Comparison of ENCODE assay signal across 18 mouse cellular contexts in the genomic region with DNA sequence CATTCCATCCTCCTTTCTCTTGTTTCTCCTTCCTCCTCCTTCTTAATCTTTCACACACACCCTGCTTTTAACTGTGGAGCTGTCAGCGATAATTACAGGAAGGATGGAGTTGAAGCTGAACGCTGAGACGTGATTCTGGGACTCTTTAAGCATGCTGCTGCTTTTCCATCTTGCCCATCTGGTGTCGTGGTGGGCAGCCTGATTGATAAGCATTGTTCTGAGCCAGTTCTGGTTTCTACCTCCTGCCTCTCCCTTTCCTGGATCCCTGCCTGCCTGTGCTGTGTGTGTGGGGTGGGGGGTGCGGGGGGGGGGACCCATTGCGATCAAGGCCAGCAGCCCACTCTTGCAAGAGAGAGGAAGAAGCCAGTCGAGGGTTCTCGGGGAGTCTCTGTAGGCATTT.
DNase-seq lines count a peak whose midpoint lies in the region; ATAC-seq and TF ChIP-seq lines count a peak whose summit lies in the region.
"Had no signal": no experiment of that assay in that cellular context is flagged by ENCODE, and none has a peak within 500 bp of the region (broad histone marks: within the 10 kb centered on the region; RNA-seq: fewer than 3 reads in every experiment).

No protein-coding gene starts in this region.

- no peak for DNase-seq in frontal cortex, postnatal 10 days (ENCODE audit: low spot score in 2 of 2)
- DNase-seq in midbrain, embryonic 10.5 days (ENCODE audit: low spot score), result no peak
- peak; percentile 66 for DNase-seq in forebrain, embryonic 14.5 days (ENCODE audit: low spot score)
- peak; percentile 51 for DNase-seq in midbrain, postnatal 0 days (ENCODE audit: low spot score)
- DNase-seq in embryo, embryonic 9.5 days (ENCODE audit: extremely low spot score), result no peak
- DNase-seq: adrenal gland, adult 2 months; B cell, adult 2 months; cerebellum, postnatal 36 days; heart, adult 18-20 months; spleen, adult 18-20 months; thymus, postnatal 4 days had no signal

- H3K9me3 ChIP-seq in midbrain, embryonic 10.5 days (replicated peaks), result no peaks in the 10 kb centered on the region; the same call in 1 of the 2 replicates
- no peaks in the 10 kb centered on the region for H3K9me3 ChIP-seq in midbrain, embryonic 16.5 days (replicated peaks; ENCODE audit: control insufficient read depth, low read length, poor library complexity, severe bottlenecking)
- H3K9me3 ChIP-seq in forebrain, embryonic 14.5 days (replicated peaks; ENCODE audit: control insufficient read depth, low read length), result no peaks in the 10 kb centered on the region; the same call in 1 of the 2 replicates
- H3K9me3 ChIP-seq in midbrain, postnatal 0 days (ENCODE audit: low read length), result no peaks in the 10 kb centered on the region
- H3K9me3 ChIP-seq: intestine, embryonic 15.5 days; lung, embryonic 15.5 days had no signal

- H3K36me3 ChIP-seq in midbrain, embryonic 10.5 days, result peaks cover 26% of the 10 kb centered on the region
- H3K36me3 ChIP-seq in midbrain, embryonic 16.5 days (ENCODE audit: control insufficient read depth, insufficient read depth, low read length), result no peaks in the 10 kb centered on the region; the same call in 1 of the 2 replicates
- peaks cover 12% of the 10 kb centered on the region for H3K36me3 ChIP-seq in forebrain, embryonic 14.5 days (ENCODE audit: control insufficient read depth, insufficient read depth, low read length)
- H3K36me3 ChIP-seq in midbrain, postnatal 0 days (ENCODE audit: insufficient read depth, low read length), result no peaks in the 10 kb centered on the region; the same call in 1 of the 2 replicates
- H3K36me3 ChIP-seq: intestine, embryonic 15.5 days; lung, embryonic 15.5 days had no signal

- H3K9ac ChIP-seq in midbrain, embryonic 16.5 days (ENCODE audit: low read depth, low read length), result no peak overlapping the region
- no peak overlapping the region for H3K9ac ChIP-seq in forebrain, embryonic 14.5 days (ENCODE audit: low read length)
- no peak overlapping the region for H3K9ac ChIP-seq in midbrain, postnatal 0 days (replicated peaks; ENCODE audit: low read length, poor library complexity, severe bottlenecking)
- H3K9ac ChIP-seq: intestine, embryonic 15.5 days; lung, embryonic 15.5 days had no signal

- no peak for TF ChIP-seq CTCF in midbrain, postnatal 0 days (IDR thresholded peaks at IDR 0.05)

- no peak overlapping the region for H3K4me3 ChIP-seq in midbrain, embryonic 10.5 days
- H3K4me3 ChIP-seq in midbrain, embryonic 16.5 days (ENCODE audit: low read depth, low read length), result no peak overlapping the region
- no peak overlapping the region for H3K4me3 ChIP-seq in forebrain, embryonic 14.5 days (ENCODE audit: low read depth, low read length)
- H3K4me3 ChIP-seq in midbrain, postnatal 0 days (ENCODE audit: low read depth, low read length), result no peak overlapping the region
- H3K4me3 ChIP-seq: intestine, embryonic 15.5 days; lung, embryonic 15.5 days; megakaryocyte, embryonic 14.5 days had no signal

- 0 out of 2 replicates have a peak overlapping the region, but pooled peaks have one; percentile 42 for H3K27ac ChIP-seq in midbrain, embryonic 10.5 days (replicated peaks)
- no peak overlapping the region for H3K27ac ChIP-seq in midbrain, embryonic 16.5 days (ENCODE audit: low read length)
- peak overlapping the region; percentile 68 for H3K27ac ChIP-seq in forebrain, embryonic 14.5 days (ENCODE audit: low read depth, low read length)
- no peak overlapping the region for H3K27ac ChIP-seq in midbrain, postnatal 0 days (ENCODE audit: low read depth, low read length)
- H3K27ac ChIP-seq: intestine, embryonic 15.5 days; kidney, postnatal 0 days; lung, embryonic 15.5 days; stomach, postnatal 0 days had no signal

- WGBS in midbrain, embryonic 10.5 days, result 86% methylated on average over 7 of the region's 8 CpGs
- WGBS in midbrain, embryonic 16.5 days, result 67% methylated on average over 8 of the region's 8 CpGs
- 48% methylated on average over 8 of the region's 8 CpGs for WGBS in forebrain, embryonic 14.5 days
- WGBS in midbrain, postnatal 0 days, result 71% methylated on average over 8 of the region's 8 CpGs

- H3K4me2 ChIP-seq in midbrain, embryonic 16.5 days (ENCODE audit: low read length), result no peak overlapping the region
- H3K4me2 ChIP-seq in forebrain, embryonic 14.5 days (ENCODE audit: low read length), result no peak overlapping the region
- no peak overlapping the region for H3K4me2 ChIP-seq in midbrain, postnatal 0 days (ENCODE audit: low read depth, low read length, poor library complexity, severe bottlenecking)
- H3K4me2 ChIP-seq: intestine, embryonic 15.5 days; lung, embryonic 15.5 days had no signal

- no peaks in the 10 kb centered on the region for H3K27me3 ChIP-seq in midbrain, embryonic 10.5 days (ENCODE audit: low read depth, poor library complexity, severe bottlenecking)
- H3K27me3 ChIP-seq in midbrain, embryonic 16.5 days (ENCODE audit: control insufficient read depth, insufficient read depth, low read depth, low read length), result no peaks in the 10 kb centered on the region
- H3K27me3 ChIP-seq in forebrain, embryonic 14.5 days (replicated peaks; ENCODE audit: control insufficient read depth, insufficient read depth, low read length), result no peaks in the 10 kb centered on the region
- H3K27me3 ChIP-seq in midbrain, postnatal 0 days (ENCODE audit: insufficient read depth, low read length), result no peaks in the 10 kb centered on the region
- H3K27me3 ChIP-seq: intestine, embryonic 15.5 days; lung, embryonic 15.5 days; megakaryocyte, embryonic 14.5 days had no signal

- no peaks in the 10 kb centered on the region for H3K4me1 ChIP-seq in midbrain, embryonic 10.5 days
- H3K4me1 ChIP-seq in midbrain, embryonic 16.5 days (ENCODE audit: control insufficient read depth, insufficient read depth, low read length), result 0 out of 2 replicates have a peak, but pooled peaks cover 2% of the 10 kb centered on the region
- peaks cover 5% of the 10 kb centered on the region; the same call in 1 of the 2 replicates for H3K4me1 ChIP-seq in forebrain, embryonic 14.5 days (ENCODE audit: control insufficient read depth, insufficient read depth, low read length)
- no peaks in the 10 kb centered on the region for H3K4me1 ChIP-seq in midbrain, postnatal 0 days (ENCODE audit: insufficient read depth, low read length)
- H3K4me1 ChIP-seq: intestine, embryonic 15.5 days had no signal

- peak; percentile 47 for ATAC-seq in frontal cortex, adult (ENCODE audit: low TSS enrichment)
- ATAC-seq in midbrain, embryonic 16.5 days, result no peak
- peak; percentile 68; the same call in 1 of the 2 replicates for ATAC-seq in forebrain, embryonic 14.5 days
- ATAC-seq in midbrain, postnatal 0 days (ENCODE audit: low FRiP score), result no peak
- ATAC-seq: intestine, embryonic 15.5 days had no signal

Comparison
In these comparisons a context has a peak if more than half of its experiments do, and no peak if none do; other contexts are left out.
1. DNase-seq: peak in forebrain, embryonic 14.5 days (single experiment) and midbrain, postnatal 0 days (single experiment); none in frontal cortex, postnatal 10 days (0 of 2), midbrain, embryonic 10.5 days (single experiment) and embryo, embryonic 9.5 days (single experiment).
2. H3K27ac ChIP-seq: peak in midbrain, embryonic 10.5 days (single experiment) and forebrain, embryonic 14.5 days (single experiment); none in midbrain, embryonic 16.5 days (single experiment) and midbrain, postnatal 0 days (single experiment).
3. ATAC-seq: peak in frontal cortex, adult (single experiment) and forebrain, embryonic 14.5 days (single experiment); none in midbrain, embryonic 16.5 days (single experiment) and midbrain, postnatal 0 days (single experiment).